Mouse (Mus musculus) cerebral cortex, adult 2 months (tissue): ENCODE results near the gene Cacna1a.

Experiments
- WGBS: fragments of 180-500 bp; shearing (Covaris S2); methylation state at CpG from one replicate; pipeline ENCODE4 v1.1.7; 2018; 5-methylcytosine and 5-hydroxymethylcytosine counted together

The Cacna1a gene

DNA sequence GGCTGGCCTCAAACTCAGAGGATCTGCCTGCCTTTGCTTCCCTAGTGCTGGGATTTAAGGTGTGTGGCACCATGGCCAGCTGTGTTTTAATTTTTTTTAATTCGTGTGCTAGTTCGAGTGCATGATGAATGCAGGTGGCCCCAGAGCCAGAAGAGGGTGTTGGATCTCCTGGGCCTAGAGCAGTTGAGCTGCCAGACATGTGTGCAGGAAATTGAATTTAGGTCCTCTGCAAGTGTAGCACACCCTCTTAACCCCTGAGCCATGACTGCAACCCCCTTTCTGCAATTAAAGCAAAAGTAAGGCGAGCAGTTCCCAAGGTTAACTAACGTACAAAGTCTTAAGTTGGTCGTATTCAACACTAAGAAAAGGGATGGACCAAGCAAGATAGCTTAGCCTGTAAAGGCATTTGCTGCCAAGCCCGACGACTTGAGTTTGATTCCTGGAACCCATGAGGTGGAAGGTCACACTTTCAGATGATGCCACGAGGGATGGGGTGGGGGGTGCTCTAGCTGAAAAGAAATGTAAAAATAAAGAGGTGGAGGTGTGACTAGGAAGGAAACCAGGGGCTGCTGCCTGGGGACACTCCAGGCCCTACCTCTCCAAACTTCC, 249.8 kb downstream of the Cacna1a start:
- WGBS: 52% methylated on average over 8 of the region's 8 CpGs

- 8% methylated on average over 49 of the region's 52 CpGs for WGBS
Observed at GRCm38 (mm10) chr8:84638555-84639161, 250.4 kb downstream of the Cacna1a start.

- 1% methylated on average over 106 of the region's 106 CpGs for WGBS
Observed at GRCm38 (mm10) chr8:84639162-84640009, 251.1 kb downstream of the Cacna1a start.

DNA sequence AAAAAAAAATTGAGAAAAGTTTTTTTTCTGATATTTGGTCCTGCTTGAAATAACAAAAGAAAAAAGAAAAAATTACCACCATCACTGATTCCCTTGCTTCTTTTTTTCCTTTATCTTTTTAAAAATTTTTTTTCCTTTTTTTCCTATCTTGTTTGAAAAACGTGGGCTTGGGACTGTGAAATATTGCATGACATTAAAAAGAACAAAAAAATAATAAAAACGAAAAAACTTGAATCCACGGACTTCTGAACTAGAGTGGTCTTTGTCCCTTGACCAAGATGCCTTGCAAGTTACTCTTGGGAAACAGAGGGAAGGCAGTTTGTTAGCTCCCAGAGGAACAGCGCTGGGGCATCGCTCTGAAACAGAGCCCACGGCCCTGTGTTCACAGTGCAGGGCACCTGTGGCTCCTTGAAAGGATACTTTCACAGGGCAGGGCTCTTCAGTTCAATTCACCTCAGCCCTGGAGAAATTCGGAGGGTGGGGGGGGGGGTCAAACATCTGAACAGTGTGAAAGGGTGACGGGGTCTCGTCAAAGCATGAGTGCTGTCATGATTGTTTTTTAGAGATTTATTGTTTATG, 251.9 kb downstream of the Cacna1a start:
- WGBS: 32% methylated on average over 9 of the region's 9 CpGs

GRCm38 (mm10) chr8:84640617-84641294, 252.5 kb downstream of the Cacna1a start:
- WGBS: 78% methylated on average over 7 of the region's 7 CpGs

DNA sequence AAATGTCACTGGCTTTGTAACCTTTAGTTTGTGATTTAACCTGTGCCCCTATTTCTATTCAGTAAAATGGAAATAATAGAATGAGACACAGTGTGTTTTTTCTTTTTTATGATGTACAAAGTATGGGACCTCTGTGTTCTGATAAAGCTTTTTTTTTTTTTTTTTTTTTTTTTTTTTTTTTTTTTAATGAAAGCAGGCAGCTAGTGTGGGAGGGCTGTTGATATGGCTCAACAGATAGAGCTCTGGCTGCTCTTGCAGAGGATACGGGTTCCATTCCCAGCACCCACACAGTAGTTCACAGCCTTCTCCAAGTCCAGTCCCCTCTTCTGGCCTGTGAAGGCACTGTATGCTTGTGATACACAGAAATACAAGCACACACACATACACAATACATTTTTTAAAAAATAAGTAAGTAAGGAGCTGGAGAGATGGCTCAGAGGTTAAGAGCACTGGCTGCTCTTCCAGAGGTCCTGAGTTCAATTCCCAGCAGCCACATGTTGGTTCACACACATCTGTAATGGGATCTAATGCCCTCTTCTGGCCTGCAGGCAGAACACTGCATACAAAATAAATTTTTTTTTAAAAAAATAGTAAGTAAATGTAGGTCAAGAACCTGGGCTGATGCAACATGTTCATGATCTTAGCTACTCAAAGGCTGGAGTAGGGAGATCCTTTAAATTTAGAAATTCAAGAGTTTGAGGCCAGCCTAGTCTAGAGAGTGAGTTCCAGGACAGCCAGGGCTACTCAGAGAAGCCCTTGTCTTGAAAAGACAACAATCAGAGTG, 253.5 kb downstream of the Cacna1a start:
- 61% methylated on average over 1 of the region's 1 CpGs for WGBS

DNA sequence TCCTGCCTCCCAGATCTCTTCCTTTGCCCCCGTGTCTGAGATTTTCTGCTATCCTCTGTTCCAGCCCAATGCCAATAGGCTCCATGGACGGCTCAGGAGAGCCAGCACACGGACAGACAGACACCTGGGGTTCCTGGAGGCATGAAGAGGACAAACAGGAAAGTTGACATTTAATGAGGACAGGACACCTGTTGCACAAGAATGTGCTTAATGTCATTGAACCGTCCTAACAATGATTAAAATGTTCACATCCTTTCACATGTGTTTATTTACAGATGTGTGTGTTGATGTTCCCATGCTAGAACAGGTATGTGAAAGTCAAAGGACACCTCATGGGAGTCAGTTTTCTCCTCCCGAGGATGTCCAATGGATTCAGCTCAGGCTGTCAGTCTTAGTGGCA, 254.8 kb downstream of the Cacna1a start:
- WGBS: 75% methylated on average over 5 of the region's 5 CpGs

DNA sequence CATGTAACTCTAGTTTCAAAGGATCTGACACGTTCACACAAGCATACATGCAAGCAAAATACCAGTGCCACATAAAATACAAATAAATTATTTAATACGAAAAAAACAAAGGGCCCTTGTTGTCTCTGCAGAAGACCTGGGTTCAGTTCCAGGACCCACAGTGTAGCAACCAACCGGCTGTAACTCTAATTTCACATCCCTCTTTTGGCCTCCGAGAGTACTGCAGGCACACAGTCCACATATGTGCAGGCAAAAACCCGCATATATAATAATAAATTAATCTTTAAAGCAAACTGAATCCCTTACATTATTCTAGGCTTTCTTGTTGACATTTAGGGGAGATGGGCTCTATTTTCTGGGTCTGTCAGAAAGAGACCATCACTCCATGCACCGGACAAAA, 258.6 kb downstream of the Cacna1a start:
- WGBS: 55% methylated on average over 6 of the region's 6 CpGs

- WGBS: 3% methylated on average over 14 of the region's 14 CpGs
Observed at GRCm38 (mm10) chr8:84647461-84647901, 259.2 kb downstream of the Cacna1a start.

DNA sequence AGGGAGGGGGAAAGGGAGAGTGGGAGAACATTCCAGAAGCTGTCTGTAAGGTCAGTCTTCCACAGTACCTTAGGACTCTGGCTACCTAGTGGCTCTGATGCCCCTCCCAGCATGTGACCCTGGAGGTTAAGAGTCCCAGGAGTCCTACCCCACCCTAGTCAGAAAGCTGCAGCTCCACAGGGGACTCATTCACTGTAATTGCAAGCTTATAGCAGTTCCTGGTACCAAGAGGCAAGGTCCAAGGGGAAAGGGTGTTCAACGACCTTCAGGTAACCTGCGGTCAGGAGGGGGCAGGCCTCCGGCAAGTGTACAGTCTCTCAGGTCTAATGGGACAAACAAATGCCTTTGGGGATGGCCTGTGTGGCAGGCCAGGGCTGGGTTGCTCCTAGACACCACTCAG, 262.0 kb downstream of the Cacna1a start:
- 62% methylated on average over 3 of the region's 3 CpGs for WGBS

GRCm38 (mm10) chr8:84653092-84653631, 264.9 kb downstream of the Cacna1a start:
- WGBS: 65% methylated on average over 9 of the region's 9 CpGs

DNA sequence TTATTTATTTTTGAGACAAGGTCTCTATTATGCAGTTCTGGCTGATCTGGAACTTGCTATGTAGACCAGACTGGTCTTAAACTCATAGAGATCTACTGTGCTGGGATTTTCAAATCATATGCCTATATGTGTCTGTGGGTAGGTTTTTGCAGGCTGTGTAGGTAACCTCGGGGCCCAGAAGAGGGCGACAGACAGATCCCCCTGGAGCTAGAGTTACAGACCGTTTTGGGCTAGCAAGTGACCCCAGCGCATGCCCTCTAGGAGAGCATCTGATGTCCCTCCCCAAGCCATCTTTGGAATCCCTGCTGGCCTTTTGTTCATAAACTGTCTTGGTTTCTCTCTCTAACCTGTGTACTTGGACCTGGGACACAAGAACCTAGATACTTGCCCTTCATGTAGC, 266.4 kb downstream of the Cacna1a start:
- WGBS: 51% methylated on average over 4 of the region's 4 CpGs

DNA sequence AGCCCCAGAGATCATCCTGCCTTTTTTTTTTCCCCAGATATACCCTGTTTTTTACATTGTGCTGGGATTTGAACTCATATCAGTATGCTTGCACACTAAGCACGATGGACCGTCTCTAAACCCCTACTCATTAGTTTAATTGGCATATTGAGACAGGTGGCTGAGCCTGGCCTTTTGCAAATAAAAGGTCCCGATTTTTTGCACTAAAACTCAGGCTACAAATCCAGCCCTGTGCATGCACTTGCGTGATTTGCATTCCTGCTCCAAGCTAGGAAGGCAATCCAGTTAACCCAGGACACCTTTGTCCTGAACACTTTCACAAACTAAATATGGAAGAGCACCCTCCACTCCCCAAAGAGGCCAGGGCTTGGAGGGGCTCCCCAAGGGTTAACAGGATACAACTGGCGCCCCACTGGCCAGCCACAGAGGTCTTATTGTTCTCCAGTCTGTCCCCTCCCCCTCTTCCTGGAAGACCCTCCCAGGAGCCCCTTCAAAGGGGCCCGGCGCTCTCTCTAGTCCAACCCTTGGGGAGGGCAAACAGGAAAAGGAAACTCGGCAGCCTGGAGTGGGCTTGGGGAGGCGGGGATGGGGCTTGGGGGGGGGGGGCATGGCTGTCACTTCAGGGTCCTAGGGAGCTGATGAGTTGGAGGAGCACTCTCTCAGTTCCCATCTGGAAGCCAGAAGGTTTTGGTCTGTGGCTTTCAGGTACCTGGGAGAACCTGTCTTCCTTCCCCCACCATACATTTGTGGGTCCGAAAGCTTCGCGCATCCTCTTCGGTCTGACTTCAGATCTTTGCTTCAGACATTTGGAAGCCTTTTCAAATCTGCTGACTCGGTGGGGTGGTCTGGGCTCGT, 267.3 kb downstream of the Cacna1a start:
- WGBS: 31% methylated on average over 15 of the region's 15 CpGs

- 21% methylated on average over 10 of the region's 10 CpGs for WGBS
Observed at GRCm38 (mm10) chr8:84656191-84656525, 267.9 kb downstream of the Cacna1a start.

- WGBS: 23% methylated on average over 23 of the region's 23 CpGs
Observed at GRCm38 (mm10) chr8:84656641-84657126, 268.4 kb downstream of the Cacna1a start.

- WGBS: 85% methylated on average over 4 of the region's 4 CpGs
Observed at GRCm38 (mm10) chr8:84657680-84658079, 269.4 kb downstream of the Cacna1a start.

DNA sequence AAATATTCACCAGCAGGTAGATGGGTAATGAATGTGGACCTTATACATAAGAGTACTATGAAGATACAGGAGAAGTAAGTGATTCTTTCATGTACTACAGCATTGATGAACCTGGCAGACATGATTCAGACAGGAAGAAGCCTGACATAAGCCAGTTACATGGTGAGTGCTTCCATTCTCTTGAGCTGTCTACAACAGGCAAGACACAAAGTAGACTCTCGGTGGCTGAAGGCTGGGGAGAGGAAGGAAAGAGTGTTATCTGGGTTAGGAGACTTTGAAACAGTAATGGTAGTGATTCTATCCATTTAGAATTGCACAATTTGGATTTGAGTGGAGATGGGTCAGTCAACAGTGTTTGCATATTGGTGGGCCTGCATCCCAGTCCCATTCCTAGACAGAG, 270.7 kb downstream of the Cacna1a start:
- 83% methylated on average over 1 of the region's 1 CpGs for WGBS

- 32% methylated on average over 33 of the region's 33 CpGs for WGBS
Observed at GRCm38 (mm10) chr8:84659936-84660818, 271.9 kb downstream of the Cacna1a start.
